Comparison of ENCODE assay signal across 23 mouse cellular contexts in genomic region chr4:154702186-154702585, GRCm38 (mm10). TPM values are rescaled to one million over a fixed set of nuclear protein-coding genes. Genes with fewer than 3 reads are reported as not detected.
DNase-seq lines count a peak whose midpoint lies in the region; ATAC-seq lines count a peak whose summit lies in the region.
"Had no signal": no experiment of that assay in that cellular context is flagged by ENCODE, and none has a peak within 500 bp of the region (broad histone marks: within the 10 kb centered on the region; RNA-seq: fewer than 3 reads in every experiment).

No protein-coding gene starts in this region.

- peaks cover 29% of the 10 kb centered on the region for H3K4me1 ChIP-seq in embryonic facial prominence, embryonic 10.5 days
- H3K4me1 ChIP-seq in limb, embryonic 13.5 days: peaks cover 96% of the 10 kb centered on the region

- H3K4me2 ChIP-seq in limb, embryonic 13.5 days (replicated peaks): no peak overlapping the region
- H3K4me2 ChIP-seq: forebrain, embryonic 15.5 days; heart, embryonic 13.5 days; hindbrain, embryonic 13.5 days had no signal

- no peaks in the 10 kb centered on the region for H3K36me3 ChIP-seq in embryonic facial prominence, embryonic 10.5 days (replicated peaks)
- no peaks in the 10 kb centered on the region for H3K36me3 ChIP-seq in limb, embryonic 13.5 days
- H3K36me3 ChIP-seq: forebrain, embryonic 15.5 days; heart, embryonic 13.5 days; hindbrain, embryonic 13.5 days had no signal

- peaks cover 34% of the 10 kb centered on the region for H3K27me3 ChIP-seq in embryonic facial prominence, embryonic 10.5 days (replicated peaks; ENCODE audit: low read depth, poor library complexity, severe bottlenecking)
- H3K27me3 ChIP-seq in limb, embryonic 13.5 days: 0 out of 2 replicates have a peak, but pooled peaks cover 7% of the 10 kb centered on the region
- H3K27me3 ChIP-seq: forebrain, embryonic 15.5 days had no signal

- no peak overlapping the region for H3K4me3 ChIP-seq in embryonic facial prominence, embryonic 10.5 days
- H3K4me3 ChIP-seq in limb, embryonic 13.5 days: no peak overlapping the region
- H3K4me3 ChIP-seq: forebrain, embryonic 15.5 days; heart, embryonic 13.5 days; hindbrain, embryonic 13.5 days had no signal

- no peak for ATAC-seq in limb, embryonic 13.5 days (ENCODE audit: low FRiP score, low read depth)
- ATAC-seq: forebrain, embryonic 15.5 days had no signal

- intact Hi-C loops in heart, postnatal 25 days (cut with DNase I): no loop called here

- H3K27ac ChIP-seq in embryonic facial prominence, embryonic 10.5 days (replicated peaks): peak overlapping the region; percentile 19; the same call in 1 of the 2 replicates
- 0 out of 2 replicates have a peak overlapping the region, but pooled peaks have one; percentile 44 for H3K27ac ChIP-seq in limb, embryonic 13.5 days
- H3K27ac ChIP-seq: forebrain, embryonic 15.5 days; hindbrain, embryonic 13.5 days had no signal

- H3K9me3 ChIP-seq in embryonic facial prominence, embryonic 10.5 days: no peaks in the 10 kb centered on the region
- no peaks in the 10 kb centered on the region for H3K9me3 ChIP-seq in limb, embryonic 13.5 days
- H3K9me3 ChIP-seq: forebrain, embryonic 15.5 days; heart, embryonic 13.5 days; hindbrain, embryonic 13.5 days had no signal

- DNase-seq in heart, adult 11 months: peak; percentile 90
- no peak for DNase-seq in heart, postnatal 25 days (ENCODE audit: low spot score)
- DNase-seq in kidney, adult 18-20 months: peak; percentile 12
- DNase-seq in kidney, postnatal 10 days: no peak
- DNase-seq in embryonic facial prominence, embryonic 10.5 days (ENCODE audit: low spot score): no peak
- DNase-seq in adrenal gland, postnatal 10 days: no peak
- DNase-seq: adrenal gland, postnatal 14 days; cerebellum, adult 11-12 months; cerebellum, adult 9-10 months; cerebellum, postnatal 25 days had no signal

- 76% methylated on average over 6 of the region's 6 CpGs for WGBS in embryonic facial prominence, embryonic 10.5 days
- 69% methylated on average over 6 of the region's 6 CpGs for WGBS in limb, embryonic 13.5 days

- 0 out of 2 replicates have a peak overlapping the region, but pooled peaks have one; percentile 14 for H3K9ac ChIP-seq in limb, embryonic 13.5 days
- H3K9ac ChIP-seq: forebrain, embryonic 15.5 days; heart, embryonic 13.5 days; hindbrain, embryonic 13.5 days had no signal

RNA-seq across cellular contexts. Expression of gene Actrt2, which starts 34.5 kb away (rescaled TPM):
- not detected for total RNA-seq in heart, postnatal 25 days (2021)
- not detected in 2 replicates for polyA plus RNA-seq in embryonic facial prominence, embryonic 10.5 days (2016; fragmentation: Nextera tagmentation; extraction: Ambion mirVana)
- not detected in 2 replicates for polyA plus RNA-seq in limb, embryonic 13.5 days (2015; fragmentation: Nextera tagmentation; extraction: Ambion mirVana)
- total RNA-seq in adrenal gland, postnatal 10 days (2021): not detected
- total RNA-seq: adrenal gland, postnatal 14 days; gastrocnemius, adult 8-10 months; gastrocnemius, postnatal 36 days; heart, adult 18-20 months; hematopoietic stem cell, adult 5-6 weeks; MEL had no signal
- polyA plus RNA-seq: C2C12; cortical plate, adult 2 months; embryonic facial prominence, embryonic 14.5 days; forebrain, embryonic 15.5 days; heart, embryonic 13.5 days; heart, postnatal 0 days; hindbrain, embryonic 13.5 days had no signal

Comparison
In these comparisons a context has a peak if more than half of its experiments do, and no peak if none do; other contexts are left out.
1. DNase-seq: peak in heart, adult 11 months (single experiment) and kidney, adult 18-20 months (single experiment); none in heart, postnatal 25 days (single experiment), kidney, postnatal 10 days (single experiment), embryonic facial prominence, embryonic 10.5 days (single experiment) and adrenal gland, postnatal 10 days (single experiment).